Mouse (Mus musculus): Measurements from ENCODE around the gene Pglyrp2. TPM values are rescaled to one million over a fixed set of nuclear protein-coding genes. Genes with fewer than 3 reads are reported as not detected.
A peak's percentile ranks its signal among the peaks of the same experiment; 100 is the strongest.

Pglyrp2 gene
- polyA plus RNA-seq, 1 experiment: 43.0 TPM

DNA sequence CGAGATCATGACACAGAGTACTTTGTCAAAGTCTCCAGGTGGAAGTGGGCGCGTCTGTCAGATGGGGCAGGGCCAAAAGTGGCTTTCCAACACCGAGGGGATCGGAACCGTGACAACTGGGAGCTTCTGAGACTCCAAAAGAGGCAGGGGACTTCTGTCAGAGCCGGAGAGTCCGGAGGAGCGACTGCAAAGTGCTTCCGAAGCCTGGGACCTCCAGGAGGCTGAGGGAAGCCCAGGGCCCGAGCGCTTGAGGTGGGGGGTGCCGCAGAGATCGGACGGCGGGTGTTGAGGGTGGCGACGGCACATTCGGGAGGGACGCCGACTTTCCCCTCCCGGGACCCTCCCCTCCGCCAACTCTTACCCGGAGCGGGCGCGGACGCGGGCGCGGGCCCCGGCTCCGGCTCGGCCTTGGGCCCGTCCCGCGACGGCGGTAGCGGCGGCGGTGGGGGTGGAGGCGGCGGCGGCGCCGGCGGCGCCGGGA lies 60.1 kb downstream of the Pglyrp2 start:
- Histone ChIP-seq H3K27me3 (ENCODE audit: control insufficient read depth, insufficient read depth, low read length) (no peaks in the 10 kb centered on the region), H3K36me3 (ENCODE audit: control insufficient read depth, insufficient read depth, low read length) (peaks cover 20% of the 10 kb centered on the region), H3K27ac (ENCODE audit: insufficient read depth, low read length) (no peak overlapping the region), H3K4me1 (ENCODE audit: control insufficient read depth, insufficient read depth, insufficient read length) (peaks cover 2% of the 10 kb centered on the region; the same call in 1 of the 2 replicates), H3K4me3 (ENCODE audit: extremely low read depth, insufficient read depth, insufficient read length) (peak overlapping the region; percentile 76)
- under 1% methylated on average over 42 of the region's 50 CpGs for WGBS
- no peak for TF ChIP-seq CTCF (IDR thresholded peaks at IDR 0.05; ENCODE audit: extremely low read depth, insufficient read depth, insufficient read length, insufficient replicate concordance)
- TF ChIP-seq POLR2A (IDR thresholded peaks at IDR 0.05; ENCODE audit: low read depth, low read length): no peak
- no peak for DNase-seq (ENCODE audit: low read depth in 1 of 2, low spot score in 2 of 2)

DNA sequence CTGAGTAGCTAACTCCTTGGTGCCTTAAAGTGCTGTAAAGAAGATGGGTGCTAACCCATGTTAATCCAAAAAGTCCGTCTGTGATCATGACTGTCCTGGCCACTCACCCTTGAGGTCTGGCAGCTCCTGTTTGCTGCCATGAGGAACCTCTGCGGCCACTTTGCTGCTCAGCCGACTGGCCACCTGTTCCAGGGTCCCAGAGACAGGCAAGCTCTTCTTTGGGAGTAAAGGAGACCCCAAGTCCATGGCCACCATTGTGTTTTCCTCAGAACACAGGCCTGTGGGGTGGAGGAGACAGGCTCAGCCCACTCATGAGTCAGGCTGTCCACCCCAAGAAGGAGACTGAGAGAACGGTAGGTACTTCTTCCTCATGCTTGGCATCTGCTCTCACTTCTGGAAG lies 61.3 kb downstream of the Pglyrp2 start:
- no peak for TF ChIP-seq POLR2A (IDR thresholded peaks at IDR 0.05; ENCODE audit: low read depth, low read length)
- no peak for TF ChIP-seq CTCF (IDR thresholded peaks at IDR 0.05; ENCODE audit: extremely low read depth, insufficient read depth, insufficient read length, insufficient replicate concordance)
- DNase-seq (ENCODE audit: low read depth in 1 of 2, low spot score in 2 of 2): no peak
- Histone ChIP-seq H3K4me3 (ENCODE audit: extremely low read depth, insufficient read depth, insufficient read length) (no peak overlapping the region), H3K27ac (ENCODE audit: insufficient read depth, low read length) (no peak overlapping the region), H3K27me3 (ENCODE audit: control insufficient read depth, insufficient read depth, low read length) (no peaks in the 10 kb centered on the region), H3K36me3 (ENCODE audit: control insufficient read depth, insufficient read depth, low read length) (peaks cover 22% of the 10 kb centered on the region), H3K4me1 (ENCODE audit: control insufficient read depth, insufficient read depth, insufficient read length) (peaks cover 2% of the 10 kb centered on the region; the same call in 1 of the 2 replicates)
- WGBS: 90% methylated on average over 4 of the region's 4 CpGs

Other genes starting within 250 kb of the Pglyrp2 start
- 1.1 and 1.5 TPM in 2 replicates for gene Ephx3, start 234.6 kb downstream of the Pglyrp2 start, polyA plus RNA-seq (2012; rRNA removed)
- 63.3 and 63.8 TPM in 2 replicates for gene Brd4, start 139.4 kb downstream of the Pglyrp2 start, polyA plus RNA-seq (2012; rRNA removed)
- 105 and 115 TPM in 2 replicates for gene Akap8, start 102.9 kb downstream of the Pglyrp2 start, polyA plus RNA-seq (2012; rRNA removed)
- gene Akap8l, start 73.6 kb downstream of the Pglyrp2 start, polyA plus RNA-seq (2012; rRNA removed): 136 and 169 TPM in 2 replicates
- gene Wiz, start 34.7 kb downstream of the Pglyrp2 start, polyA plus RNA-seq (2012; rRNA removed): 22.4 and 29.4 TPM in 2 replicates
- 157 and 183 TPM in 2 replicates for gene Rasal3, start 20.6 kb downstream of the Pglyrp2 start, polyA plus RNA-seq (2012; rRNA removed)
- gene Cyp4f39, start 28.6 kb upstream of the Pglyrp2 start, polyA plus RNA-seq (2012; rRNA removed): 0.07 and 0.39 TPM in 2 replicates
- 1.9 and 2.4 TPM in 2 replicates for gene Cyp4f17, start 81.9 kb upstream of the Pglyrp2 start, polyA plus RNA-seq (2012; rRNA removed)
- 39.7 and 42.2 TPM in 2 replicates for gene Cyp4f16, start 112.4 kb upstream of the Pglyrp2 start, polyA plus RNA-seq (2012; rRNA removed)
- gene Cyp4f37, start 197.1 kb upstream of the Pglyrp2 start, polyA plus RNA-seq (2012; rRNA removed): 0.54 and 1.3 TPM in 2 replicates
- gene Cyp4f40, start 234.7 kb upstream of the Pglyrp2 start, polyA plus RNA-seq (2012; rRNA removed): 0.09 TPM in 1 of 2 replicates, not detected in the other